ENCODE assay signal across 8 mouse cellular contexts in genomic region chr11:29173125-29173631, GRCm38 (mm10). TPM values are rescaled to one million over a fixed set of nuclear protein-coding genes. Genes with fewer than 3 reads are reported as not detected.
A peak's percentile ranks its signal among the peaks of the same experiment; 100 is the strongest.
DNase-seq lines count a peak whose midpoint lies in the region; ATAC-seq and TF ChIP-seq lines count a peak whose summit lies in the region.

No protein-coding gene starts in this region.

- peak; percentile 61 for TF ChIP-seq CTCF in brain, embryonic 14.5 days (IDR thresholded peaks at IDR 0.05; ENCODE audit: borderline replicate concordance, extremely low read depth, insufficient read depth, insufficient read length)
- TF ChIP-seq CTCF in olfactory bulb, adult 2 months (IDR thresholded peaks at IDR 0.05; ENCODE audit: insufficient read depth, low read depth, low read length), result 0 out of 2 replicates have a peak, but pooled peaks have one; percentile 21

- peak overlapping the region; percentile 79 for H3K4me2 ChIP-seq in lung, embryonic 16.5 days (ENCODE audit: low read depth, low read length)

- under 1% methylated on average over 38 of the region's 38 CpGs for WGBS in forebrain, embryonic 10.5 days
- WGBS in lung, embryonic 16.5 days, result under 1% methylated on average over 38 of the region's 38 CpGs
- WGBS in olfactory bulb, adult 2 months, result under 1% methylated on average over 38 of the region's 38 CpGs

- no peaks in the 10 kb centered on the region for H3K9me3 ChIP-seq in ES-E14 (ENCODE audit: control insufficient read depth, insufficient read depth, low read depth, low read length)
- no peaks in the 10 kb centered on the region for H3K9me3 ChIP-seq in forebrain, embryonic 10.5 days
- no peaks in the 10 kb centered on the region for H3K9me3 ChIP-seq in lung, embryonic 16.5 days (ENCODE audit: control insufficient read depth, low read length)

- in situ Hi-C loops in ES-E14 (cut with MboI; ENCODE audit: low sequenced_read_pairs in 2 of 2, unreplicated experiment in 2 of 2), result no loop called here

- TF ChIP-seq POLR2A in brain, embryonic 14.5 days (IDR thresholded peaks at IDR 0.05; ENCODE audit: borderline replicate concordance, extremely low read depth, insufficient read depth, insufficient read length, poor library complexity, severe bottlenecking), result no peak
- no peak for TF ChIP-seq POLR2A in olfactory bulb, adult 2 months (IDR thresholded peaks at IDR 0.05; ENCODE audit: insufficient read depth, low read depth, low read length)

- peak; percentile 74 for ATAC-seq in lung, embryonic 16.5 days (ENCODE audit: low read depth)

- no peaks in the 10 kb centered on the region for H3K27me3 ChIP-seq in forebrain, embryonic 10.5 days (ENCODE audit: poor library complexity, severe bottlenecking)
- H3K27me3 ChIP-seq in lung, embryonic 16.5 days (ENCODE audit: control insufficient read depth, insufficient read depth, low read depth, low read length), result no peaks in the 10 kb centered on the region

- H3K4me1 ChIP-seq in ES-E14 (ENCODE audit: control insufficient read depth in 2 of 2, insufficient read depth in 2 of 2, low read length in 2 of 2, poor library complexity in 1 of 2), result peaks cover 2 to 3% of the 10 kb centered on the region in 2 experiments; a peak in 2 of 4 replicates
- H3K4me1 ChIP-seq in forebrain, embryonic 10.5 days, result peaks cover 28% of the 10 kb centered on the region
- peaks cover 8% of the 10 kb centered on the region for H3K4me1 ChIP-seq in lung, embryonic 16.5 days (replicated peaks; ENCODE audit: control insufficient read depth, insufficient read depth, low read length)
- no peaks in the 10 kb centered on the region for H3K4me1 ChIP-seq in olfactory bulb, adult 2 months (ENCODE audit: control insufficient read depth, insufficient read depth, low read length)

- H3K9ac ChIP-seq in ES-E14 (ENCODE audit: insufficient read depth, low read depth, low read length, poor library complexity, severe bottlenecking), result peak overlapping the region; percentile 99
- H3K9ac ChIP-seq in lung, embryonic 16.5 days (ENCODE audit: low read length), result peak overlapping the region; percentile 99

- H3K27ac ChIP-seq in ES-E14 (ENCODE audit: insufficient read depth, low read depth, low read length, poor library complexity, severe bottlenecking), result peak overlapping the region; percentile 84
- peak overlapping the region; percentile 99 for H3K27ac ChIP-seq in forebrain, embryonic 10.5 days
- H3K27ac ChIP-seq in lung, embryonic 16.5 days (ENCODE audit: low read length), result peak overlapping the region; percentile 97
- H3K27ac ChIP-seq in olfactory bulb, adult 2 months (ENCODE audit: insufficient read depth, low read depth, low read length), result peak overlapping the region; percentile 89

- peak overlapping the region; percentile 89 to 98 for H3K4me3 ChIP-seq in ES-E14 (ENCODE audit: insufficient read depth in 1 of 2, low read depth in 1 of 2, low read length in 2 of 2, poor library complexity in 1 of 2, severe bottlenecking in 1 of 2)
- H3K4me3 ChIP-seq in forebrain, embryonic 10.5 days, result peak overlapping the region; percentile 95
- H3K4me3 ChIP-seq in lung, embryonic 16.5 days (ENCODE audit: low read length), result peak overlapping the region; percentile 68
- peak overlapping the region; percentile 85 for H3K4me3 ChIP-seq in olfactory bulb, adult 2 months (ENCODE audit: insufficient read depth, low read depth, low read length)

- H3K36me3 ChIP-seq in ES-E14 (ENCODE audit: control insufficient read depth, insufficient read depth, low read length, poor library complexity, severe bottlenecking), result no peaks in the 10 kb centered on the region
- H3K36me3 ChIP-seq in forebrain, embryonic 10.5 days (replicated peaks), result no peaks in the 10 kb centered on the region; the same call in 1 of the 2 replicates
- H3K36me3 ChIP-seq in lung, embryonic 16.5 days (ENCODE audit: control insufficient read depth, insufficient read depth, low read length), result no peaks in the 10 kb centered on the region

- intact Hi-C loops in heart, postnatal 10 days (cut with DNase I), result no loop called here

- DNase-seq in ES-E14 (ENCODE audit: low read depth, low spot score), result peak; percentile 46
- DNase-seq in brain, embryonic 14.5 days (ENCODE audit: low read depth), result peak; percentile 80
- peak; percentile 70 for DNase-seq in forebrain, embryonic 10.5 days (ENCODE audit: extremely low spot score, low spot score)
- peak; percentile 73 to 80 for DNase-seq in heart, postnatal 10 days
- DNase-seq in kidney, postnatal 4 days, result peak; percentile 67 to 82
- DNase-seq in thymus, postnatal 25 days, result peak; percentile 62

TF ChIP-seq in ES-E14, 5 proteins besides CTCF, POLR2A, EP300 and RAD21:
- TF ChIP-seq MAFK (IDR thresholded peaks at IDR 0.05; ENCODE audit: insufficient read depth, low read depth, low read length) (no peak), HCFC1 (IDR thresholded peaks at IDR 0.05; ENCODE audit: borderline replicate concordance, insufficient read depth, low read length) (0 out of 2 replicates have a peak, but pooled peaks have one; percentile 12), CHD2 (IDR thresholded peaks at IDR 0.05; ENCODE audit: low read depth, low read length) (no peak), ZC3H11A (IDR thresholded peaks at IDR 0.05; ENCODE audit: borderline replicate concordance, low read depth, low read length) (no peak), ZNF384 (IDR thresholded peaks at IDR 0.05; ENCODE audit: low read depth, low read length) (no peak)

RNA-seq across cellular contexts. Expression of gene Ppp4r3b, which starts 0.5 kb away (rescaled TPM):
- 47.1 and 58.8 TPM in 2 replicates for total RNA-seq in ES-E14 (2012; rRNA removed)
- polyA plus RNA-seq in brain, embryonic 14.5 days (2012; rRNA removed), result 16.7 and 23.4 TPM in 2 replicates
- 98.6 and 102 TPM in 2 replicates for polyA plus RNA-seq in forebrain, embryonic 10.5 days (2016; fragmentation: Nextera tagmentation; extraction: Ambion mirVana)
- 10 to 100 TPM; 40.3 to 46.0 TPM for total RNA-seq in heart, postnatal 10 days (2021)
- 87.4 TPM in 2 replicates for polyA plus RNA-seq in lung, embryonic 16.5 days (2015; fragmentation: Nextera tagmentation; extraction: Ambion mirVana)
- polyA plus RNA-seq in olfactory bulb, adult 2 months (2012; ENCODE audit: insufficient read depth, insufficient read length, low replicate concordance, missing spikeins), result not detected in 2 replicates

RNA-seq across cellular contexts. Expression of gene Pnpt1, which starts 42.6 kb away (rescaled TPM):
- total RNA-seq in ES-E14 (2012; rRNA removed), result 74.2 and 88.5 TPM in 2 replicates
- 18.4 and 25.8 TPM in 2 replicates for polyA plus RNA-seq in brain, embryonic 14.5 days (2012; rRNA removed)
- polyA plus RNA-seq in forebrain, embryonic 10.5 days (2016; fragmentation: Nextera tagmentation; extraction: Ambion mirVana), result 42.9 and 49.6 TPM in 2 replicates
- total RNA-seq in heart, postnatal 10 days (2021), result 10 to 100 TPM; 27.9 to 30.4 TPM
- polyA plus RNA-seq in lung, embryonic 16.5 days (2015; fragmentation: Nextera tagmentation; extraction: Ambion mirVana), result 34.4 and 38.8 TPM in 2 replicates
- not detected in 2 replicates for polyA plus RNA-seq in olfactory bulb, adult 2 months (2012; ENCODE audit: insufficient read depth, insufficient read length, low replicate concordance, missing spikeins)

Comparison
In these comparisons a context has a peak if more than half of its experiments do, and no peak if none do; other contexts are left out.
1. Peak in every context shown above with its lines: DNase-seq, ATAC-seq, H3K4me3 ChIP-seq and H3K27ac ChIP-seq.
2. RNA of gene Pnpt1, which starts 42.6 kb away (polyA plus RNA-seq): 42.9 to 49.6 TPM in forebrain, embryonic 10.5 days, 34.4 to 38.8 TPM in lung, embryonic 16.5 days and 18.4 to 25.8 TPM in brain, embryonic 14.5 days; not detected in olfactory bulb, adult 2 months; every median in the first group is over 10 times any median in the second.